Mouse (Mus musculus): Measurements from ENCODE around the gene Fmnl2. TPM values are rescaled to one million over a fixed set of nuclear protein-coding genes. Genes with fewer than 3 reads are reported as not detected.
A peak's percentile ranks its signal among the peaks of the same experiment; 100 is the strongest.

Fmnl2 gene
- total RNA-seq, 1 experiment from 2014 or later = 16.9 TPM

DNA sequence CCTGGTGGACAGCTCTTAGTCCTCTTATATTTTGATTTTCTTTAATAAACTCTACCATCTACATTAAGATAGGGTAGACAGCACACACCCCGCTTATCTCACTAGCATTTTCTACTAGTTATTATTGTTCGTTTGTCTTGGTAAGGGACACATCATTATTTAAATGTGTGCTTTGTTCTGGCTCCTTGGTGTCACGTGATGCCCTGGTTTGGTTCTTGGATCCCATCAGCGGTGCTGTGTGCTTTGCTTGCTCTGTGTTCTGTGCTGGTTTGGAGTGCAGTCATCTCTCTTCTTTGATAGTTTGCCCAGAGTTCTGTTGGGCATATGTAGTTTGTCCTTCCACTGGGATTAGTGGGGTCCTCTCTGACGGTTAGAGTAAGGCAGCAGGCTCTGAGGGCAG is 57.9 kb downstream of the Fmnl2 start:
- no peak for DNase-seq

DNA sequence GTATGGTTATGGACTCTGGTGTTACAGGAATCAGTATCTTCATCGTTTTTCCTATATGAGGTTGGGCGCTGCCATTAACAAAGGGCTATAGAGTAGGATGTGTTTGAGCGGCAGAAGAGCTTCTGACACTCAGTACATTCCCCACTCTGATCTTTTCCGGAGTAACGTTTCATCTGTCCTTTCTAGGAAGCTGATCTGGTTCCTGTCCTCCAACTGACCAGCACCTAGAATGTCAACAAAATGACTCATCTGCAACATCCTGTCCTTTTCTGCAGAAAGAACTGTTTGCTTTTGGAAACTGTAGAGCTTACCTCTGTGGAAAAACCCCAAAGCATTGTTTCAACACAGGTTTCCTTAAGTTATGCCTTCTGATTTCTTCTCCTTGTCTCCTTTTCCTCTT is 60.4 kb downstream of the Fmnl2 start:
- DNase-seq = no peak

DNA sequence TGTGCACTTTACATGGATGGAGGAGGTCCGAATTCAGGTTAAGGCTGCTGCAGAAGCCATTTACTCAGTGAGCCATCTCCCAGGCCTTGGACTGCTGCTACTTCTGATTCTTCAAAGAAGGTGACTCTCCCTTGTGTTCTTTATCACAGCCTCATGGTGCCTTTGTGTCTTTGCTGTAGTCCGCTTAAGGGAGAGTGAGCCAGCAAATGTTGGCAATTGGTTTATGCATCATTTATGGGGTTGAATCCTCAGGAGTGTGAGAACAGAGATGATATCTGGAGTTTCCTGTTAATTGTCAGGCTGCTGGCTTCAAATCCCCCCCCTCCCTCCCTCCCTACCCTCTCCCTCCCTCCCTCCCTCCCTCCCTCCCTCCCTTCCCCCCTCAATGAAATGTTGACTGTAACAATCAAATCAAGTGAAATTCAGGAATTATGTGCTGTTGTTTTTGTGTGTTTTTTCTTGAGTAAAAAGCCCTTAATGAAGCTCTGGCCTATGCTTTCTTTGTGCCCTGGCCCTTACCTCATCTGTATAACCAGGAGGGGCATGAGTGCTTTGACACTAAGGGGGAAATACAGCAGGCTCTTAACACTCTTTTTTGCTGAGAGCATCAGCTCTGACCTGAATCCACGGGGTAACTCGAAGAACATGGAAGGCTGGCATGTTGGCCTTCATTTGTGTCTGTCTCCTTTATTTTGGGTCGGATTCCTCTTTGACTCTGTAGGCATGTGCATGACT is 63.2 kb downstream of the Fmnl2 start:
- no peak for DNase-seq

DNA sequence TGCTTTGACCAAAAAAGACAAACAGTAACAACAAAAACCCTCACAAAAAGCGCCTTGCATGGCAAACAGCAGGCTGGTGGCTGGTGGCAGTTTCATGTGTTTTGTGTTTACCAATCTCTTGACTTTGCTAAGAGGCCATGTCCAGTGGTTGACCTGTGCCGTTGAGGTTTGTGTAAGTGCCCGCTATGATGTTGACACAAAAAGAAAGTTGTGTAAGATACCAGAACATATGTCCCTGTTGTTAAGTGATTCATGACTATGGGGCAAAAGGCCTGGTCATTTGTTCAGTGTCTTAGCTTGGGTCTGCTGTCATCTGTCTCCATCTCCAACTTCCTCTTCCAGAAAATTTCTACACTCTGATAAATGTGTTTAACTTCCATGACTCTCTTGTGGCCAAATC is 67.4 kb downstream of the Fmnl2 start:
- DNase-seq = no peak

DNA sequence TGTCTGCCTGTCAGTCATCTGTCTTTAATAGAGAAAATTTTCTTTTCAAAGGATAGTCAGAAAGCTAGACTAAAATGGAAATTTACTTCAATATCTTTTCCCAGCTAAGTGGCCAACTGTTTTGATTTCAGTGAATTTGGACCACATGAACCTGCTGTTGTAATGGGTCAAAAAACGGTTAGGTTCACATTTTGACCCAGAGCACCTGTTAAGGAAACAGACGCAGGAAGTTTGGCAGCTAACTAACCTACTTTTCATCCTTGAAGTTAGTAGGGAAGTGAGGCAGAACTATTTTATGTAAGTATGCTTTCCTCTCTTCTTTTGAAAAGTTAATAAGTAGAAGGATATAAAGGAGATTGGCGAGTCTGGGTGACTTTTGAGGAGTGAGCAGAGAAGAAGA is 69.7 kb downstream of the Fmnl2 start:
- DNase-seq = no peak

DNA sequence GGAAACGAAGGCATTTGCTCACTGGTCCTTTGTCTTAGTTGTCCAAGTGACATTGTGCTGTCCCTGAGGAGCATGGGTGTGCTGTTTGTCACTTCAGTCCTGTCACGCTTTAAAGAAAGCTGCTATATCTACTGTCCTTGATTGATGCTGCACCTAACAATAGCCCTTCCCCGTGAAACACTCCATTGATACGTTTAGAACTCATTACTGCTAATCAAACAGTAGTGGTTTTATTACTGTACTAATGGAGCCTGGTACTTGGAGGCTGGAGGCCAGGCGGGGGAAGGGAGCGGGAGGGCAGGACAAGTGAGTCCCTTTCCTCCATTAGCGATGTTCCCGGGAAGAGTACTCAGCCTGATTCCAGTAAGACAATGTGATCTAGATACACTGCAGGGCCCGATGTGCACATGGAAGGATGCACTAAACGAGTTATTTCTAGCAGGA is 70.2 kb downstream of the Fmnl2 start:
- no peak for DNase-seq

DNA sequence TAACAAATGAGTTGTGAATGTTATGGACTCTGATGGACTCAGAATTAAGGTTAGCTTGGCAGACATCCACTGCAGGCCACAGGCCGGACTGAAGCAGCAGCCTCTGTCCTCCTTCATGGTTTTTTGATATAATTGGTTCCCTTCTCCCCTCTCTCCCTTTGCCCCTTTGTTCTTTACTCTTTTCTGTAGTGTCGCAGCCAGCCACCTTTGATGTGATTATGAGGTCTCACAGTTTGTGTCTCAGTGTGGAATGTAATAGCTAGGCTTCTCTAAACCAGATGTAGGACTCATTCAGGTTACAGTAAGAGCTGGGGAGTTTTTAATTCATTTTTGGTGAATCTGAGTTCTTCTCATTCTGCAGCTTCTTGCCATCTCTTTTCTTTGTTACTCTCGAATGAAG is 70.7 kb downstream of the Fmnl2 start:
- no peak for DNase-seq

DNA sequence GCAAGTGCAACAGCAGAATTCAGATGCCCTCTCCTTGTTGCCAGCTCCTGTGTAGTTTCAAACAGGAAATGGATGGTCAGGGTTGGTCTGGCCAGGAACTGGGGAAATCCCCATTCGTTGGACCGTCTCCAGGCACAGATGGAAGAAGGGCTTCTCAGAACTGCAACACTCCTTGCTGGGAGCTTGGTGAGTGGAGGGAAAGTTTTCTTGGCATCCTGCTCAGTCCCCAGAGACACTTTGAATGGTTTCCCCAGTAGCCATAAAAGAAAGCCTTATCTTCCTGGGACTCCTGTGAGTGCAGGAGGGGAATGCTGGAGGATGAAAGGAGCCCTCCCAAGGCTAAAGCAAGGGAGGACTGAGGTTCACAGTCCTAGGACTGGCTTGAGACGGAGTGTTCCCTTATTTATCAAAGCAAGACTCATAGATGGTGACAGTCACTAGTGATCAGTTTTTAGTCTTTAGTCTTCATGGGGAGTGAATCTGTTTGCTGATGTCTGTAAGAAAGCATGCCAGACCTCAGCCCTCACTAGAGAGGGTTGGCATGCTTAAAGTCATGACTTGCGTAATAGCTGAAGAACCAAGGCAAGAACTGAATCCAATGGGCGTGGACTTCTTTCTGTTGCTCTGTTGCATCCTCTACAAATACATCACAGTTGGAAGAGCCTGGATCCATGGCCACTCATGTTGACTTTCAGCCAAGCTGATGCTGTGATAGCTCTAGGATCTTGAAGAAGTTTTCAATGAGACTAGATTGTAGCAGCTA is 72.6 kb downstream of the Fmnl2 start:
- DNase-seq = peak; percentile 39

DNA sequence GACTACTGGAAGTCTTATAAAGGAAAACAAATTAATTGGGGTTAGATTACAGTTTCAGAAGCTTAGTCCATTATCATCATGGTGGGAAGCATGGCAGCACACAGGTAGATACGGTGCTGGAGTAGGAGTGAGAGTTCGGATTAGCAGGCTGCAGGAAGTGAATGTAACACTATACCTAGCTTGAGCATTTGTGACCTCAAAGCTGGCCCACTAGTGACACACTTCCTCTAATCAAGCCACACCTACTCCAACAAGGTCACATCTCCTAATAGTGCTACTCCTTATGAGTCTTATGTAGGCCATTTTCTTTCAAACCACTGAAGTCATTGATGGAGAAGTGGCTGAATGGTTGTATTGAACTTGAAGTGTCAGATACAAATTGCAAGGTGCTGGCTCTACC is 73.7 kb downstream of the Fmnl2 start:
- no peak for DNase-seq

DNA sequence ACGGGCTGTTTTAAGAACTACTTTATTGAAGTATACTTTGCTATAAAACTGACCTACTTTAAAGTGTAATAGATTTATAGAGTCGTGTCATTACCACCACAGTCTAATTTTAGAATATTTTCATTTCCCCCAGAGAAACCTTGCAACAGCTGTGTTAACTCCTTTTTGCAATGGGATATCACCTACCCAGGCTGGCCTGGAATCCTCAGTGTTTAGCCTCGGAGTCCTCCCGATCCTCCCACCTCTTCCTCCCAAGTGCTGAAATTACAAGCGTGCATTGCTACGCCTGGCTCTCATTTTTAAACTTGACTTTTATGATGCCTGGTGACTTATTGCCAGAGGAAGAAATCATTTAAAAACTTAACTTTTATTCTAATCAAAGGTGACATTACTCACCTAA is 78.2 kb downstream of the Fmnl2 start:
- no peak for DNase-seq

DNA sequence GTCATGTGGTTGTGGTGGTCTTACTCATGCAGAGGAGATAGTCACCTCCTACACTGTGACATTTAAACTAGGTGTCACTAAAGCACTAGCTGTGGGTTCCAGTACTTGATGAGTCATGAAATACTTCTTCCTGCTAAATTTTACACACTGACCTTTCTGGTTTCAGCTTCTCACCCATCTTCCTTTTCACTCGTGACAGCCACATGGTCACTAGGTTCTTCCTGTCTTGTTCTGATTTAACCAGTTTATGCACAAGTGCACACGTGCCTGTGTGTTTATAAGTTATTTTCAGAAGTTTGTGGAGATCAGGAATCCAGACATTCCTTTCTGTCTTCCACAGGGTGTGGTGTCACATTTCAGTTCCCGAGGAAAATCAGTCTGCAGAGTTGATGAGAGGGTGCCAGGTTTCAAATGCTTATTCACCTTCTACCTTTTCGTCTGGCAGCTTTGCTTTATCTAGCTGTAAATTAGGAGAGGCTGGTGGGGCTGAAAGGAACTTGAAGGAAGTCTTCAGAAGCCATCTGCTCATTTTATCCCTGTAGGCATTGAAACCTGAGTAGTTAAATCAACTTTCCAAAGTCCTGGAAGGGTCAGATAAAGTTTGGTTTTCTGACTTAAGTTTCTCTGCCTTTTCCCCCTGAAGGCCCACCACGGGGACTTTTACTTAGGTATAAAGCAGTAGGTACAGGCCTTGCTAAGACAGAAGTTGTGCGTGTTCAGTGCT is 80.9 kb downstream of the Fmnl2 start:
- DNase-seq = no peak

DNA sequence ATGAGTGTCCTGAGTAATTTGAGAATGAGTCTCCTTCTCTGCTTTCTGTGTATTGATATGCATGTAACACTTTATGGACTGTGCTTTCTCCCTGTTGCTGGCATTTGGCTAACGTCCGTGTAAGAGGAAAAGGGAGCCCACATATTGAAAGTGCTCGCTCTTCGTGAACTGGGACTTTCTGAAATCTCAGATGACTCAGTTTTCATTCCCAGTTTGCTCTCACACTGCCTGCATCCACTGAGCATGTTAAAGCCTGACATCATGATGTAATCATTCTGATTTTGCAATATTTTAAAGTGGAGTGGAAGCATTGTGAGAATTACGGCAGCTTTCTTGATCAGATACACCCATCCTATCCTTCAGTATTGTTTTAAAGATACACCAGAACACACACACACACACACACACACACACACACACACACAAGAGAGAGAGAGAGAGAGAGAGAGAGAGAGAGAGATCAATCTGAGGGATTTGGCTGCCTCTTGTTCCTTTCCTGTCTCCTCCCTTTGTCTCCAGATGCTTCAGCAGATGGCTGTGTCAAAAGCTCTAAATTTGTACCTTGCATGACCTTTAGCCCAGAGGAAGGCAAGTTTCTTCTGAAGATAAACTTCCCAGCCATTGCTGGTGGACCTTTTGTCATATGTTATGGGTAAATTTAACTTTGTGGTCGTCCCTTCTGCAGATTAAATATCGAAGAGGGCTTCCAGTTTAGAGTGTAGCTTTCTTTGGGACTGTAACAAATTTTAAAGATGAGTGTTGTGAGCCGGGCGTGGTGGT is 86.2 kb downstream of the Fmnl2 start:
- no peak for DNase-seq

DNA sequence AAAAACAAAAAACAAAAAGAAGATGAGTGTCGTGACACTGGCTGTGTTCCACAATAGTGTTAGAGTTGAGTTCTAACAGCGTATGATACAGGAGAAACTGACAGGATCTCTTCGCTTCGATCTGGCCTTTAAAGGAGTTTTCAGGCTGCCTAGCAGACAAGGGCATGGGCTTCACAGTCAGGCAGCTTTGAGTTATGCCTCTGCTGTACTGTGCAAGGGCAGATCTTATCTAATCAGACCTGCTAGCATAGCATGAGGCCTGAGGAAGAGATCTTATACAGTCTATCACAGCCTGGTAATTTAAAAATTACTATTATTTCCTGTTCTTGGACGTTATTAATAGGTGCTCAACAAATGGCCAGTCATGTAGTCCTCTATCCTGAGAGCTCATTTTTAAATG is 86.9 kb downstream of the Fmnl2 start:
- DNase-seq = no peak

DNA sequence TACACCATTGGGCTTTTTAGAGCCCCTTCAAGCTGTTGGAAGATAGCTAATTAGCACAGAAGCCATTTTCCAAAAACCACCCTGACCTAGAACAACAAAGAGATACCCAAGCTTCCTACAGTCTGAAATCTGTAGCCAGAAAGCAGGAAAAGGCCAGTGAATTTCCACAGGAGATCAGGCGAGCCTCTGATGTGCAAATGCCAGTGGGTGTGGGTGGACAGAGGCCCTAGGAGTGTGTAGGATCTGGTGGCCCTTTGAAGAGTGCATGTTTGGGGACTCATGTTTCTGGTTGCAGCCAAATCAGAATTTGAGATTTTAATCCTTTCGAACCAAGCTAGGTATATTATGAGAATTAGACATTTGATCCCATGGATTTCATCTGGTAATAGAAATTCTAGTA is 88.4 kb downstream of the Fmnl2 start:
- DNase-seq = no peak

DNA sequence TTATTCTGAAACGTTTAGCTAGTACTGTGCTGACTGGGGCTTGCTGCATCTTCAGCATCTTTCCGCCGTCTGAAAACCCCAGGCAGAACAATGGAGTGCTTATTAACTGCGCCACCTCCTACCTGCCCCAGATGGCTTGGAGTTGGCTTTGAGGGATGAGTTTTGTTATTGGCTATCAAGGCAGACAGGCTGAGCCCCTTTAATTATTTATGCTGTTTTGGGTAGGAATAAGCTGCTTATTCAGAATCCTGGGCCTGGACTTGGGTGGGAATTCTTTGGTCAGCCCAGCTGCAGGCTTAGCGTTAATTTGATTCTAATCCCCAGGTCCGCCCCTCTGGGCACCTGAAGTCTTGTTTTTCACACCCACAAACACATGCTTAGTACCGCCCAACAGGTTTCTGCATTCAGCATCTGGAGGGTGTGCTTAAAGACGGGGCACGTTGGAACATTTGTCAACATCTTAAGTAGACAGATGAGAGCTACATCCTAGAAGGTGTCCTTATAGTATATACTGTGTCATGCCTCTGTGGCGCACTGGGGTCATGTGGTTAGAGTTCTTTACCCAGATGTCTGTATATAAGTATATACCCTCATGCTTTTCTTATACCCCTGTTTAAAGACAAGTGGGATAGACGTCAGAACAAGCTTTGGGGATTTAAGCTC is 89.0 kb downstream of the Fmnl2 start:
- DNase-seq = no peak

DNA sequence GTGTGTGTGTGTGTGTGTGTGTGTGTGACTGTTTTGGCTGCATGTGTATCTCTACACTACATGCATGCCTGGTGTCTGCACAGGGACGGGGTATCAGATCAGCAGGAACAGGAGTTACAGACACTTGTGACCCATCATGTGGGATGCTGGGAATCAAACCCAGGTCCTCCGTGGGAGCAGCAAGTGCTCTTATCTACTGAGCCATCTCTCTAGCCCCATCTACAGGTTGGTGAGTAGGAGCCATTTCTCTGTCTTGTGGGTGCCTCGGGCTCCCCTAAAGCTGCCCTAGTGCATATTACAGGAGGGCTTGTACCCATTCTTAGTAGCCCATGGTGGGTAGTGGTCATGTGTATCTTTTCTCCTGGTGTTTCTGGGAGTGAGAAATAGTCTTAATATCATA is 90.7 kb downstream of the Fmnl2 start:
- DNase-seq = no peak

DNA sequence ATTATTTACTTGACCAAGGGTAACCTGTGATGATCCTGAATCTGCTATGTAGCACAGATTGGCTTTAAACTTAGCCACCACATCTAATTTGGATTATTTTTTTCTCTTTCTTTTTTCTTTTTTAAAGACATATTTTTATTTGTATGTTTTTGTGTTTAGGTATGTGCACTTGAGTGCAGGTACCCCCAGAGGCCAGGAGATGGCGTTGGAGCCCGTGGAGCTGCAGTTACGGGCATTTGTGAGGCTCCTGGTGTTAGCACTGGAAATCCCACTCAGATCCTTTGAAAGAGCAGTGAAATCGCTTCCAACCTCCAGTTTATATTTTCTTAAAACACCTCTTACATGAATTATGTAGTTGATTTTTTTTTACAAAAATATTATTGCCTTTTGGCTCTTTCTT is 91.9 kb downstream of the Fmnl2 start:
- DNase-seq = no peak

DNA sequence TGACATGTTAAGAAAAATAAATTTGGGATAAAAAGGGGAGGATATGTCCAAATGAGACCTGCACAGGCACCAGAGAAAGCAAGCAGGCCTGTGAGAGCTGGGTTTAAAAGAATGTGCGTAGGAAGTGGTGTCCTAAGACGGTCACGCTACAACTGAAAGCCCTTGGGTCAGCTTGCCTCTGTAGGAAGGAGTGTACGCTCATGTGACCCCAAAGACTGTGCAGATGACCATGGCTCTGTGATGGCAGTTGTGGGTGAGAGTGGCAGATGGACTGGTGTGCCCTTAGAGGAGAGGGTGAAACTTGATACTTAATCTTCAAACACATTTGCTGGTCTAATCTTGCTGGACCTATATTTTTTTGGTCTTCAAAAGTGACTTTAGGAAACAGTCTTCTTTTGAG is 92.6 kb downstream of the Fmnl2 start:
- no peak for DNase-seq

DNA sequence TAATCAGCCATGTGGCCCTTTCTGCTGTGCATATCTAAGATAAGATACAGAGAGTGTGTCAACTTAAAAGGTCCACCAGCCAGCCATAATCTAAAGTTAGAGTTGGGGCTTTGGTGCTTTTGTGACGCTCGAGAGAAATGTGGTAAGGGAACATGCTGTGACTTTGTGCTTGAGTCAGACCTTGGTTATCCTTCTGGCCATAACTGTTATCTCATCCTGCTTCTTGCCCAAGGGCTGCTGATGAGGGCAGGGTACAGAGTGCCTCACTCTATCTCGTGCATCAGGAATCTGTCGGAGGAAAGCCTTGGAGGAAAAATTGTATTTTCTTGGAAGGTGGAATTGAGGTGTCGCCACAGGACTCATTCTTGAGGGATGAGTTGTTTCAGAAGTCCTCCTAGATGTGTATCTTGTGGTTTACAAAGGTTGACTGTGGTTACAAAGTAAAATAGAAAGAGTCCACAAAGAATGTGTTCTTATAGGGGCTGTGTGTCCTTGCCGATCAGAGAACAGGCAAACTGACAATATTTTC is 94.6 kb downstream of the Fmnl2 start:
- DNase-seq = no peak

DNA sequence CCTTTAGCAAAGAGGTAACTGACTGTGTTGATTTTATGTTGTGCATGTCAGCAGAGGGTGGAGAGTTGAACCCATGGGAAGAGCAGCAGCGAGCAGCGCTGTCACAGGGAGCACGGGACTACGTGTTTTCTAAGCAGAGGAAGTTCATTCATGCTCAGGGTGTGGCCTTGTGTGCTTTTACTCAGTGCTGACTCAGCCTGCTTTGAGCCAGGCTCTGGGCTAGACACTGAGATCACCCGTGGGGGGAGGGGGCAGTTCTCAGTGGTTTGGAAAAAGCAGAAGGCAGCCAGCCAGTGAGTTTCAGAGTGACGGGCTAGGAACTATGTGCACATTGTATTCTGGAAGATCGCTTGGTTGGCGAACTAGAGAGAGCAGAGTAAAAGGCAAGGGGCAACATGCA is 97.4 kb downstream of the Fmnl2 start:
- peak; percentile 91 for DNase-seq

DNA sequence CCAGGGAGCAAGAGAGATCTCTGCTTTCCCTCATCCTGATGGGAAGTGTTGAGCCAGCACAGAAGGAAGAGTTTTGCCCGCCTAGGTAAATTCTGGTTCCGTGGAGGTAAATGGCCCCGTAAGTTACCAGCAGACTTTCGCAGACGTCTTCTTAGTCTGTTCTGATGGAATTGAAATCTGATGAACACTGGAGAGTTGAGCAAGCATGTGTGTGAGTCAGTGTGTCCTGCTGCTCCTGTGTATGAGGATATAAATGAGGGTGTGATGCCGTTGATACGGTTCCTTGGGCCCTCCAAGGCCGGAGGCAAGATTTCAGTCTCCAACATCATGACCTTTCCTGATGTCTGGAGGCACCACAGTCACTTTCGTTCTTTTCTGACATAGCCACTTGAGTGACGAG is 98.2 kb downstream of the Fmnl2 start:
- no peak for DNase-seq
